ENCODE assay signal across 26 mouse cellular contexts in genomic region chr3:146108945-146109344, GRCm38 (mm10). TPM values are rescaled to one million over a fixed set of nuclear protein-coding genes. Genes with fewer than 3 reads are reported as not detected.
DNase-seq lines count a peak whose midpoint lies in the region; ATAC-seq and TF ChIP-seq lines count a peak whose summit lies in the region.
"Had no signal": no experiment of that assay in that cellular context is flagged by ENCODE, and none has a peak within 500 bp of the region (broad histone marks: within the 10 kb centered on the region; RNA-seq: fewer than 3 reads in every experiment).

No protein-coding gene starts in this region.

- H3K9ac ChIP-seq in kidney, embryonic 14.5 days (ENCODE audit: low read depth, low read length): no peak overlapping the region
- H3K9ac ChIP-seq: forebrain, embryonic 13.5 days; forebrain, embryonic 15.5 days had no signal

- intact Hi-C loops in left cerebral cortex, postnatal 36 days (cut with DNase I): no loop called here

- peak overlapping the region; percentile 98 for H3K27ac ChIP-seq in bone marrow macrophage, adult 2 months (ENCODE audit: insufficient read depth, low read depth, low read length)
- H3K27ac ChIP-seq in macrophage: peak overlapping the region; percentile 94
- H3K27ac ChIP-seq in kidney, embryonic 14.5 days (ENCODE audit: low read depth, low read length): no peak overlapping the region
- H3K27ac ChIP-seq: embryonic facial prominence, embryonic 10.5 days; embryonic facial prominence, embryonic 12.5 days; forebrain, embryonic 13.5 days; forebrain, embryonic 15.5 days had no signal

- 64% methylated on average over 2 of the region's 2 CpGs for WGBS in lung, adult 2 months
- 72% methylated on average over 2 of the region's 2 CpGs for WGBS in macrophage (ENCODE audit: missing documents)
- 84% methylated on average over 2 of the region's 2 CpGs for WGBS in kidney, embryonic 14.5 days

- TF ChIP-seq POLR2A in lung, adult 2 months (IDR thresholded peaks at IDR 0.05; ENCODE audit: borderline replicate concordance, extremely low read depth, low read depth, low read length): no peak
- no peak for TF ChIP-seq POLR2A in bone marrow macrophage, adult 2 months (IDR thresholded peaks at IDR 0.05; ENCODE audit: borderline replicate concordance, low read depth, low read length)

- H3K4me2 ChIP-seq in kidney, embryonic 14.5 days (replicated peaks; ENCODE audit: low read depth, low read length): no peak overlapping the region

- H3K36me3 ChIP-seq in macrophage (ENCODE audit: inconsistent target): no peaks in the 10 kb centered on the region
- no peaks in the 10 kb centered on the region for H3K36me3 ChIP-seq in kidney, embryonic 14.5 days (ENCODE audit: control insufficient read depth, insufficient read depth, low read length)
- H3K36me3 ChIP-seq: embryonic facial prominence, embryonic 10.5 days; embryonic facial prominence, embryonic 12.5 days; forebrain, embryonic 15.5 days had no signal

- ATAC-seq in megakaryocyte progenitor cell, adult 5-6 weeks (replicated peaks; ENCODE audit: poor library complexity): 0 out of 2 replicates have a peak, but pooled peaks have one; percentile 15
- ATAC-seq in kidney, embryonic 14.5 days (ENCODE audit: low FRiP score, low TSS enrichment): no peak
- ATAC-seq: Patski had no signal

- H3K4me3 ChIP-seq in lung, adult 2 months (replicated peaks; ENCODE audit: extremely low read depth, low read depth, low read length): no peak overlapping the region
- no peak overlapping the region for H3K4me3 ChIP-seq in bone marrow macrophage, adult 2 months (ENCODE audit: insufficient read depth, low read length)
- H3K4me3 ChIP-seq in macrophage (ENCODE audit: inconsistent target): no peak overlapping the region
- H3K4me3 ChIP-seq in kidney, embryonic 14.5 days (ENCODE audit: low read length): no peak overlapping the region

- no peaks in the 10 kb centered on the region for H3K79me2 ChIP-seq in macrophage (ENCODE audit: inconsistent target)

- no peaks in the 10 kb centered on the region for H3K27me3 ChIP-seq in kidney, embryonic 14.5 days (ENCODE audit: control insufficient read depth, insufficient read depth, low read length)
- H3K27me3 ChIP-seq: forebrain, embryonic 13.5 days; forebrain, embryonic 15.5 days; Patski had no signal

- H3K4me1 ChIP-seq in lung, adult 2 months (ENCODE audit: control insufficient read depth, insufficient read depth, low read length): 0 out of 2 replicates have a peak, but pooled peaks cover 2% of the 10 kb centered on the region
- peaks cover 41% of the 10 kb centered on the region for H3K4me1 ChIP-seq in bone marrow macrophage, adult 2 months (ENCODE audit: control insufficient read depth, insufficient read depth, low read length)
- no peaks in the 10 kb centered on the region; the same call in 1 of the 2 replicates for H3K4me1 ChIP-seq in kidney, embryonic 14.5 days (ENCODE audit: control insufficient read depth, insufficient read depth, low read length)
- H3K4me1 ChIP-seq: forebrain, embryonic 13.5 days had no signal

- DNase-seq in lung, postnatal 36 days: peak; percentile 27
- DNase-seq in lung, adult 2 months: no peak
- no peak for DNase-seq in left cerebral cortex, postnatal 36 days (ENCODE audit: low spot score in 2 of 2)
- DNase-seq in thymus, postnatal 10 days (ENCODE audit: low spot score in 2 of 2): no peak
- DNase-seq: adrenal gland, adult 8-10 months; adrenal gland, postnatal 14 days; adrenal gland, postnatal 36 days; cerebellum, adult 11 months; cerebellum, adult 18-20 months; cerebellum, adult 8-10 months; cerebellum, adult 9-11 months; cerebellum, postnatal 14 days had no signal

- H3K9me3 ChIP-seq in kidney, embryonic 14.5 days (ENCODE audit: control insufficient read depth, low read length): no peaks in the 10 kb centered on the region; the same call in 1 of the 2 replicates
- H3K9me3 ChIP-seq: embryonic facial prominence, embryonic 10.5 days; forebrain, embryonic 13.5 days; forebrain, embryonic 15.5 days had no signal

- TF ChIP-seq CTCF in lung, adult 2 months (IDR thresholded peaks at IDR 0.05; ENCODE audit: insufficient read depth, low read length): no peak
- TF ChIP-seq CTCF in bone marrow macrophage, adult 2 months (IDR thresholded peaks at IDR 0.05; ENCODE audit: low read depth, low read length): no peak

RNA-seq across cellular contexts. Expression of gene Wdr63, which starts 1.0 kb away (rescaled TPM):
- 4.5 and 7.1 TPM in 2 replicates for polyA plus RNA-seq in lung, adult 2 months (2012; rRNA removed)
- polyA plus RNA-seq in bone marrow macrophage, adult 2 months (2012; ENCODE audit: insufficient read depth, insufficient read length, missing spikeins): not detected in 2 replicates
- total RNA-seq in macrophage (2018; cell fraction: chromatin; rRNA removed): 1 to 10 TPM in 9 of 26 experiments, under 1 TPM in 16, not detected in 1; 0.22 to 2.2 (median 0.74) TPM
- under 1 TPM; 0.06 to 0.58 (median 0.14) TPM for total RNA-seq in macrophage (2018; cell fraction: cytosol; rRNA removed)
- 1 to 10 TPM in 2 of 26 experiments, under 1 TPM in 23, not detected in 1; 0.17 to 1.9 (median 0.45) TPM for total RNA-seq in macrophage (2018; cell fraction: nucleus; rRNA removed)
- 0.07 to 0.27 TPM (median 0.10 TPM) in 3 replicates for polyA plus RNA-seq in macrophage (2018)
- not detected in 2 replicates for total RNA-seq in megakaryocyte progenitor cell, adult 5-6 weeks (2015)
- not detected in 2 replicates for total RNA-seq in megakaryocyte progenitor cell, adult 5-6 weeks (2017)
- 0.44 TPM in 1 of 2 replicates, not detected in the other for polyA plus RNA-seq in kidney, embryonic 14.5 days (2014; fragmentation: Nextera tagmentation; extraction: Ambion mirVana)
- under 1 TPM in 1 of 2 experiments, not detected in 1; 0.64 TPM for total RNA-seq in left cerebral cortex, postnatal 36 days (2021)
- total RNA-seq: adrenal gland, adult 18-20 months; adrenal gland, adult 8-10 months; MEL had no signal
- polyA plus RNA-seq: activated CD4-positive, CD25-positive, alpha-beta regulatory T cell, adult 4 months had no signal

RNA-seq across cellular contexts. Expression of gene Mcoln3, which starts 8.3 kb away (rescaled TPM):
- 9.0 and 12.3 TPM in 2 replicates for polyA plus RNA-seq in lung, adult 2 months (2012; rRNA removed)
- polyA plus RNA-seq in bone marrow macrophage, adult 2 months (2012; ENCODE audit: insufficient read depth, insufficient read length, missing spikeins): 4.7 and 6.5 TPM in 2 replicates
- 10 to 100 TPM; 12.0 to 95.0 (median 30.7) TPM for total RNA-seq in macrophage (2018; cell fraction: chromatin; rRNA removed)
- total RNA-seq in macrophage (2018; cell fraction: cytosol; rRNA removed): 100 to 1,000 TPM in 2 of 26 experiments, 10 to 100 TPM in 24; 10.4 to 108 (median 39.3) TPM
- total RNA-seq in macrophage (2018; cell fraction: nucleus; rRNA removed): 100 to 1,000 TPM in 3 of 26 experiments, 10 to 100 TPM in 23; 12.2 to 121 (median 39.6) TPM
- 38.3 to 114 TPM (median 88.0 TPM) in 3 replicates for polyA plus RNA-seq in macrophage (2018)
- 0.07 TPM in 1 of 2 replicates, not detected in the other for total RNA-seq in megakaryocyte progenitor cell, adult 5-6 weeks (2015)
- total RNA-seq in megakaryocyte progenitor cell, adult 5-6 weeks (2017): 0.21 and 0.44 TPM in 2 replicates
- polyA plus RNA-seq in kidney, embryonic 14.5 days (2014; fragmentation: Nextera tagmentation; extraction: Ambion mirVana): 6.5 and 8.9 TPM in 2 replicates
- total RNA-seq in left cerebral cortex, postnatal 36 days (2021): not detected
- total RNA-seq: adrenal gland, adult 18-20 months; adrenal gland, postnatal 14 days; adrenal gland, postnatal 36 days; MEL had no signal
- polyA plus RNA-seq: C2C12; cortical plate, adult 2 months had no signal

RNA-seq across cellular contexts. Expression of gene Mcoln2, which starts 40.7 kb away (rescaled TPM):
- polyA plus RNA-seq in lung, adult 2 months (2012; rRNA removed): 0.61 and 0.89 TPM in 2 replicates
- polyA plus RNA-seq in bone marrow macrophage, adult 2 months (2012; ENCODE audit: insufficient read depth, insufficient read length, missing spikeins): 33.5 and 35.3 TPM in 2 replicates
- total RNA-seq in macrophage (2018; cell fraction: chromatin; rRNA removed): 1,000 to 10,000 TPM in 5 of 26 experiments, 100 to 1,000 TPM in 21; 274 to 1,392 (median 527) TPM
- total RNA-seq in macrophage (2018; cell fraction: cytosol; rRNA removed): 100 to 1,000 TPM in 14 of 26 experiments, 10 to 100 TPM in 12; 64.0 to 184 (median 105) TPM
- total RNA-seq in macrophage (2018; cell fraction: nucleus; rRNA removed): 1,000 to 10,000 TPM in 2 of 26 experiments, 100 to 1,000 TPM in 24; 189 to 1,164 (median 456) TPM
- 49.3 to 81.1 TPM (median 53.6 TPM) in 3 replicates for polyA plus RNA-seq in macrophage (2018)
- 0.32 and 2.0 TPM in 2 replicates for total RNA-seq in megakaryocyte progenitor cell, adult 5-6 weeks (2015)
- total RNA-seq in megakaryocyte progenitor cell, adult 5-6 weeks (2017): 2.1 and 4.0 TPM in 2 replicates
- polyA plus RNA-seq in kidney, embryonic 14.5 days (2014; fragmentation: Nextera tagmentation; extraction: Ambion mirVana): 0.74 and 1.1 TPM in 2 replicates
- not detected for total RNA-seq in left cerebral cortex, postnatal 36 days (2021)
- total RNA-seq: adrenal gland, postnatal 36 days had no signal
- polyA plus RNA-seq: cortical plate, adult 2 months; forebrain, embryonic 15.5 days had no signal

Comparison
In these comparisons a context has a peak if more than half of its experiments do, and no peak if none do; other contexts are left out.
1. RNA of gene Mcoln2, which starts 40.7 kb away (polyA plus RNA-seq): 49.3 to 81.1 TPM in macrophage and 33.5 to 35.3 TPM in bone marrow macrophage, adult 2 months; 0.74 to 1.1 TPM in kidney, embryonic 14.5 days and 0.61 to 0.89 TPM in lung, adult 2 months; every median in the first group is over 10 times any median in the second.